ENCODE assay signal across 9 mouse cellular contexts in the genomic region with DNA sequence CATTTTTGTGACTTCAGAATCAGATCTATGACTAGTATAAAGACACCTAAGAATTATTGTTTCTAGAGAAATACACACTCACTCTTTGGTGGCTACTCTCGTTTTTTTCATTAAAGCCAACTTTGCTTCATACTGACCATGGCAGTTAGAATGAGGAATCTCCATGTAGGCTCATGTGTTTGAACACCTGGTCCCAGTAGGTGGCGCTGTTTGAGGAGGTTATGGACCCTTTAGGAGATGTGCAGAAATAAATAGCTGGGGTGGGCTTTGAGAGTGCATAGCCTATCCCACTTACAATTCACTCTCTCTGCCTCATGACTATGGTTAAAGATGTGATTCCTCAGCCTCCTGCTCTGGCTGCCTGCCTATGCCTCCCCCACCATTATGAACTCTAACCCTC.
A peak's percentile ranks its signal among the peaks of the same experiment; 100 is the strongest.
DNase-seq lines count a peak whose midpoint lies in the region; ATAC-seq and TF ChIP-seq lines count a peak whose summit lies in the region.
"Had no signal": no experiment of that assay in that cellular context is flagged by ENCODE, and none has a peak within 500 bp of the region (broad histone marks: within the 10 kb centered on the region; RNA-seq: fewer than 3 reads in every experiment).

No protein-coding gene starts in this region.

- no peak overlapping the region for H3K9ac ChIP-seq in forebrain, embryonic 13.5 days
- H3K9ac ChIP-seq in lung, postnatal 0 days (replicated peaks; ENCODE audit: low read depth), result no peak overlapping the region
- H3K9ac ChIP-seq: neural tube, embryonic 12.5 days had no signal

- H3K9me3 ChIP-seq in forebrain, embryonic 10.5 days, result no peaks in the 10 kb centered on the region
- no peaks in the 10 kb centered on the region for H3K9me3 ChIP-seq in forebrain, embryonic 13.5 days (replicated peaks)
- no peaks in the 10 kb centered on the region for H3K9me3 ChIP-seq in lung, postnatal 0 days (ENCODE audit: low read length)
- H3K9me3 ChIP-seq: neural tube, embryonic 12.5 days had no signal

- H3K27ac ChIP-seq in forebrain, embryonic 10.5 days, result no peak overlapping the region
- H3K27ac ChIP-seq in forebrain, embryonic 13.5 days, result no peak overlapping the region
- no peak overlapping the region for H3K27ac ChIP-seq in lung, postnatal 0 days (ENCODE audit: low read length)
- no peak overlapping the region for H3K27ac ChIP-seq in thymus, adult 2 months (ENCODE audit: control insufficient read depth, insufficient read depth, low read length)
- H3K27ac ChIP-seq: neural tube, embryonic 12.5 days had no signal

- no peaks in the 10 kb centered on the region for H3K36me3 ChIP-seq in forebrain, embryonic 10.5 days (replicated peaks)
- H3K36me3 ChIP-seq in forebrain, embryonic 13.5 days (ENCODE audit: poor library complexity, severe bottlenecking), result no peaks in the 10 kb centered on the region
- no peaks in the 10 kb centered on the region for H3K36me3 ChIP-seq in lung, postnatal 0 days (ENCODE audit: insufficient read depth, low read length)
- no peaks in the 10 kb centered on the region for H3K36me3 ChIP-seq in thymus, adult 2 months (ENCODE audit: control insufficient read depth, insufficient read depth, low read length)
- H3K36me3 ChIP-seq: neural tube, embryonic 12.5 days had no signal

- peak; percentile 17 for DNase-seq in forebrain, embryonic 10.5 days (ENCODE audit: extremely low spot score, low spot score)
- peak; percentile 26 for DNase-seq in lung, adult 2 months
- no peak for DNase-seq in lung, postnatal 25 days (ENCODE audit: low spot score)
- peak; percentile 78 for DNase-seq in embryo, embryonic 10.5 days (ENCODE audit: low spot score)
- peak; percentile 19 for DNase-seq in lung, postnatal 0 days (ENCODE audit: low spot score)
- no peak for DNase-seq in thymus, postnatal 36 days
- no peak for DNase-seq in thymus, adult 2 months

- H3K4me1 ChIP-seq in forebrain, embryonic 10.5 days, result no peaks in the 10 kb centered on the region
- no peaks in the 10 kb centered on the region for H3K4me1 ChIP-seq in forebrain, embryonic 13.5 days
- no peaks in the 10 kb centered on the region for H3K4me1 ChIP-seq in lung, adult 2 months (ENCODE audit: control insufficient read depth, insufficient read depth, low read length)
- no peaks in the 10 kb centered on the region for H3K4me1 ChIP-seq in lung, postnatal 0 days (ENCODE audit: insufficient read depth, low read depth, low read length)
- no peaks in the 10 kb centered on the region for H3K4me1 ChIP-seq in thymus, adult 2 months (replicated peaks; ENCODE audit: control insufficient read depth, insufficient read depth, low read length)
- H3K4me1 ChIP-seq: neural tube, embryonic 12.5 days had no signal

- H3K27me3 ChIP-seq in forebrain, embryonic 10.5 days (ENCODE audit: poor library complexity, severe bottlenecking), result no peaks in the 10 kb centered on the region
- no peaks in the 10 kb centered on the region for H3K27me3 ChIP-seq in forebrain, embryonic 13.5 days
- no peaks in the 10 kb centered on the region for H3K27me3 ChIP-seq in lung, postnatal 0 days (replicated peaks; ENCODE audit: insufficient read depth, low read length)
- no peaks in the 10 kb centered on the region for H3K27me3 ChIP-seq in thymus, adult 2 months (ENCODE audit: control insufficient read depth, insufficient read depth, low read length)
- H3K27me3 ChIP-seq: neural tube, embryonic 12.5 days had no signal

- WGBS in forebrain, embryonic 10.5 days, result 35% methylated on average over 2 of the region's 2 CpGs
- WGBS in forebrain, embryonic 13.5 days, result 33% methylated on average over 2 of the region's 2 CpGs
- whole genome bisulfite sequencing in lung, adult 2 months, result 26% methylated on average over 2 of the region's 2 CpGs
- WGBS in lung, postnatal 0 days, result 25% methylated on average over 2 of the region's 2 CpGs
- WGBS in thymus, adult 2 months, result 27% methylated on average over 2 of the region's 2 CpGs

- TF ChIP-seq POLR2A in lung, adult 2 months (IDR thresholded peaks at IDR 0.05; ENCODE audit: borderline replicate concordance, extremely low read depth, low read depth, low read length), result no peak
- no peak for TF ChIP-seq POLR2A in thymus, adult 2 months (IDR thresholded peaks at IDR 0.05; ENCODE audit: control insufficient read depth, extremely low read depth, insufficient read depth, low read length, poor library complexity)

- TF ChIP-seq EP300 in lung, postnatal 0 days (IDR thresholded peaks at IDR 0.05), result no peak

- TF ChIP-seq CTCF in lung, adult 2 months (IDR thresholded peaks at IDR 0.05; ENCODE audit: insufficient read depth, low read length), result 0 out of 2 replicates have a peak, but pooled peaks have one; percentile 8
- peak; percentile 70 for TF ChIP-seq CTCF in lung, postnatal 0 days (IDR thresholded peaks at IDR 0.05)
- no peak for TF ChIP-seq CTCF in thymus, adult 2 months (IDR thresholded peaks at IDR 0.05; ENCODE audit: borderline replicate concordance, control insufficient read depth, extremely low read depth, insufficient read depth, low read length, poor library complexity)

- no peak for ATAC-seq in forebrain, embryonic 13.5 days
- no peak for ATAC-seq in lung, postnatal 0 days

- no peak overlapping the region for H3K4me3 ChIP-seq in forebrain, embryonic 10.5 days
- H3K4me3 ChIP-seq in forebrain, embryonic 13.5 days, result no peak overlapping the region
- no peak overlapping the region for H3K4me3 ChIP-seq in lung, adult 2 months (replicated peaks; ENCODE audit: extremely low read depth, low read depth, low read length)
- no peak overlapping the region for H3K4me3 ChIP-seq in lung, postnatal 0 days (ENCODE audit: low read depth, low read length)
- no peak overlapping the region for H3K4me3 ChIP-seq in thymus, adult 2 months (ENCODE audit: control insufficient read depth, insufficient read depth, low read length)
- H3K4me3 ChIP-seq: neural tube, embryonic 12.5 days had no signal

- no peak overlapping the region for H3K4me2 ChIP-seq in forebrain, embryonic 13.5 days
- H3K4me2 ChIP-seq in lung, postnatal 0 days (replicated peaks; ENCODE audit: low read depth, low read length), result no peak overlapping the region
- H3K4me2 ChIP-seq: neural tube, embryonic 12.5 days had no signal

Comparison
In these comparisons a context has a peak if more than half of its experiments do, and no peak if none do; other contexts are left out.
1. DNase-seq: peak in forebrain, embryonic 10.5 days (single experiment), lung, adult 2 months (single experiment), embryo, embryonic 10.5 days (single experiment) and lung, postnatal 0 days (single experiment); none in lung, postnatal 25 days (single experiment), thymus, postnatal 36 days (0 of 2) and thymus, adult 2 months (single experiment).